Mouse (Mus musculus) forebrain, embryonic 11.5 days (tissue): Measurements from ENCODE around the gene Hoxa9. TPM values are rescaled to one million over a fixed set of nuclear protein-coding genes. Genes with fewer than 3 reads are reported as not detected.
A peak's percentile ranks its signal among the peaks of the same experiment; 100 is the strongest.

ENCODE experiments used
- ATAC-seq: fragments of 200-750 bp; cut with Nextera tagmentation; replicated peaks from 2 replicates; pipeline ENCODE4 v1.8.0; 2017; ENCODE audit warnings: moderate TSS enrichment; ENCODE audit not compliant: low FRiP score
- DNase-seq: peaks from one replicate; pipeline ENCODE4 v3.0.0-alpha.2; 2017; ENCODE audit warnings: low spot score
- H3K27ac ChIP-seq: fragments of 300-500 bp; sonication (generic); 2 replicates; pipeline ENCODE4 v1.5.1; 2014; ENCODE audit warnings: low read depth, low read length
- H3K27me3 ChIP-seq: fragments of 300-500 bp; sonication (generic); 2 replicates; pipeline ENCODE4 v1.6.1; 2014; ENCODE audit warnings: mild to moderate bottlenecking, low read length, mixed read lengths; ENCODE audit not compliant: control insufficient read depth, insufficient read depth
- H3K36me3 ChIP-seq: fragments of 300-500 bp; sonication (generic); 2 replicates; pipeline ENCODE4 v1.6.1; 2014; ENCODE audit warnings: mild to moderate bottlenecking, low read length, moderate library complexity, mixed read lengths; ENCODE audit not compliant: control insufficient read depth, insufficient read depth
- H3K4me1 ChIP-seq: fragments of 300-500 bp; sonication (generic); replicated peaks from 2 replicates; pipeline ENCODE4 v1.6.1; 2014; ENCODE audit warnings: low read length, mixed read lengths; ENCODE audit not compliant: control insufficient read depth, insufficient read depth
- H3K4me2 ChIP-seq: fragments of 300-500 bp; sonication (generic); 2 replicates; pipeline ENCODE4 v1.6.1; 2014; ENCODE audit warnings: low read depth, mild to moderate bottlenecking, low read length, moderate library complexity, mixed read lengths; ENCODE audit not compliant: severe bottlenecking
- H3K4me3 ChIP-seq: fragments of 300-500 bp; sonication (generic); 2 replicates; pipeline ENCODE4 v1.5.1; 2014; ENCODE audit warnings: low read depth, low read length
- H3K9ac ChIP-seq: fragments of 300-500 bp; sonication (generic); 2 replicates; pipeline ENCODE4 v1.6.1; 2014; ENCODE audit warnings: low read length
- H3K9me3 ChIP-seq: fragments of 300-500 bp; sonication (generic); 2 replicates; pipeline ENCODE4 v1.6.1; 2016; ENCODE audit warnings: low read length, mixed read lengths; ENCODE audit not compliant: control insufficient read depth
- WGBS: fragments of 180-500 bp; shearing (Covaris S2); extraction: QIAGEN DNeasy Blood & Tissue Kit; methylation state at CpG from one replicate; pipeline ENCODE4 v1.1.7; 2014; 5-methylcytosine and 5-hydroxymethylcytosine counted together
- polyA plus RNA-seq: library from polyadenylated mRNA; unstranded; fragments of >200 nt; fragmentation: Nextera tagmentation; extraction: Ambion mirVana; gene quantifications from 2 replicates; pipeline ENCODE4 v1.2.1, GENCODE M21; 2014

Hoxa9 gene
- polyA plus RNA-seq, 1 experiment from 2014 or later: not detected

- 1% methylated on average over 44 of the region's 44 CpGs for WGBS
Observed at GRCm38 (mm10) chr6:52229558-52230416, 1.1 kb downstream of the Hoxa9 start.

GRCm38 (mm10) chr6:52228475-52229465 is 2.1 kb downstream of the Hoxa9 start:
- no peaks in the 10 kb centered on the region for H3K9me3 ChIP-seq
- ATAC-seq: no peak
- no peaks in the 10 kb centered on the region for H3K36me3 ChIP-seq
- H3K27me3 ChIP-seq: peaks cover 96% of the 10 kb centered on the region
- H3K4me1 ChIP-seq: no peaks in the 10 kb centered on the region
- no peak overlapping the region for H3K4me2 ChIP-seq
- DNase-seq: peak; percentile 72
- H3K9ac ChIP-seq: no peak overlapping the region
- 2% methylated on average over 38 of the region's 38 CpGs for WGBS
- no peak overlapping the region for H3K27ac ChIP-seq
- H3K4me3 ChIP-seq: no peak overlapping the region

More at GRCm38 (mm10) chr6:52229558-52230416, 1.1 kb downstream of the Hoxa9 start:
- no peaks in the 10 kb centered on the region for H3K36me3 ChIP-seq
- H3K9me3 ChIP-seq: no peaks in the 10 kb centered on the region
- H3K27me3 ChIP-seq: peaks cover 96% of the 10 kb centered on the region
- no peak overlapping the region for H3K4me2 ChIP-seq
- no peak overlapping the region for H3K4me3 ChIP-seq
- no peak overlapping the region for H3K9ac ChIP-seq
- no peak overlapping the region for H3K27ac ChIP-seq
- 0 out of 2 replicates have a peak, but pooled peaks cover 3% of the 10 kb centered on the region for H3K4me1 ChIP-seq
- ATAC-seq (no peak), DNase-seq (peak; percentile 64)

- Histone ChIP-seq H3K4me3 (no peak overlapping the region), H3K4me2 (no peak overlapping the region), H3K27me3 (peaks cover 96% of the 10 kb centered on the region), H3K36me3 (no peaks in the 10 kb centered on the region), H3K9ac (no peak overlapping the region), H3K4me1 (no peaks in the 10 kb centered on the region), H3K9me3 (no peaks in the 10 kb centered on the region), H3K27ac (no peak overlapping the region)
- 2% methylated on average over 11 of the region's 11 CpGs for WGBS
- DNase-seq (no peak), ATAC-seq (no peak)
Observed at GRCm38 (mm10) chr6:52227470-52228222, 3.2 kb downstream of the Hoxa9 start.

GRCm38 (mm10) chr6:52226569-52227257 is 4.2 kb downstream of the Hoxa9 start:
- Histone ChIP-seq H3K27me3 (peaks cover 96% of the 10 kb centered on the region), H3K36me3 (no peaks in the 10 kb centered on the region), H3K4me1 (no peaks in the 10 kb centered on the region), H3K27ac (no peak overlapping the region), H3K4me3 (no peak overlapping the region), H3K9me3 (no peaks in the 10 kb centered on the region), H3K4me2 (no peak overlapping the region), H3K9ac (no peak overlapping the region)
- no peak for ATAC-seq
- WGBS: 2% methylated on average over 26 of the region's 26 CpGs
- DNase-seq: no peak

- Histone ChIP-seq H3K27me3 (peaks cover 98% of the 10 kb centered on the region), H3K27ac (no peak overlapping the region), H3K4me1 (peaks cover 3% of the 10 kb centered on the region), H3K9ac (no peak overlapping the region), H3K9me3 (no peaks in the 10 kb centered on the region), H3K36me3 (no peaks in the 10 kb centered on the region), H3K4me2 (no peak overlapping the region), H3K4me3 (no peak overlapping the region)
- 3% methylated on average over 69 of the region's 69 CpGs for WGBS
- ATAC-seq (no peak), DNase-seq (peak; percentile 71)
Observed at GRCm38 (mm10) chr6:52225612-52226568, 5.0 kb downstream of the Hoxa9 start.

- Histone ChIP-seq H3K9ac (no peak overlapping the region), H3K4me1 (peaks cover 3% of the 10 kb centered on the region), H3K9me3 (no peaks in the 10 kb centered on the region), H3K4me3 (no peak overlapping the region), H3K27me3 (peaks cover 98% of the 10 kb centered on the region), H3K27ac (no peak overlapping the region), H3K36me3 (no peaks in the 10 kb centered on the region), H3K4me2 (no peak overlapping the region)
- WGBS: 1% methylated on average over 36 of the region's 36 CpGs
- DNase-seq (no peak), ATAC-seq (no peak)
Observed at GRCm38 (mm10) chr6:52224895-52225611, 5.8 kb downstream of the Hoxa9 start.
